Mouse (Mus musculus) stomach, embryonic 14.5 days (tissue): Measurements from ENCODE around the gene Mansc1. TPM values are rescaled to one million over a fixed set of nuclear protein-coding genes. Genes with fewer than 3 reads are reported as not detected.

Experiments used
- ATAC-seq: fragments of 200-750 bp; cut with Nextera tagmentation; 2 replicates; pipeline ENCODE4 v1.8.0; 2017; ENCODE audit warnings: low read depth, moderate TSS enrichment; ENCODE audit not compliant: insufficient number of reproducible peaks, insufficient read depth, low FRiP score
- H3K27ac ChIP-seq: fragments of 300-500 bp; sonication (generic); 2 replicates; pipeline ENCODE4 v1.5.1; 2014; ENCODE audit warnings: mild to moderate bottlenecking, low read length, moderate library complexity, mixed read lengths
- H3K27me3 ChIP-seq: fragments of 300-500 bp; sonication (generic); 2 replicates; pipeline ENCODE4 v1.6.1; 2014; ENCODE audit warnings: low read length, control low read depth, mixed read lengths; ENCODE audit not compliant: control insufficient read depth, insufficient read depth
- H3K36me3 ChIP-seq: fragments of 300-500 bp; sonication (generic); 2 replicates; pipeline ENCODE4 v1.6.1; 2014; ENCODE audit warnings: mild to moderate bottlenecking, control low read depth, low read length, moderate library complexity, mixed read lengths; ENCODE audit not compliant: control insufficient read depth, insufficient read depth
- H3K4me1 ChIP-seq: fragments of 300-500 bp; sonication (generic); 2 replicates; pipeline ENCODE4 v1.6.1; 2014; ENCODE audit warnings: low read length, control low read depth, mixed read lengths; ENCODE audit not compliant: control insufficient read depth, insufficient read depth
- H3K4me2 ChIP-seq: fragments of 300-500 bp; sonication (generic); replicated peaks from 2 replicates; pipeline ENCODE4 v1.6.1; 2014; ENCODE audit warnings: low read depth, low read length, control low read depth
- H3K4me3 ChIP-seq: fragments of 300-500 bp; sonication (generic); 2 replicates; pipeline ENCODE4 v1.5.1; 2014; ENCODE audit warnings: low read depth, low read length, control low read depth
- H3K9ac ChIP-seq: fragments of 300-500 bp; sonication (generic); replicated peaks from 2 replicates; pipeline ENCODE4 v1.6.1; 2014; ENCODE audit warnings: low read depth, mild to moderate bottlenecking, control low read depth, low read length, moderate library complexity, mixed read lengths
- H3K9me3 ChIP-seq: fragments of 300-500 bp; sonication (generic); 2 replicates; pipeline ENCODE4 v1.6.1; 2016; ENCODE audit warnings: low read depth, low read length, control low read depth; ENCODE audit not compliant: control insufficient read depth
- WGBS: fragments of 180-500 bp; shearing (Covaris S2); extraction: QIAGEN DNeasy Blood & Tissue Kit; methylation state at CpG from one replicate; pipeline ENCODE4 v1.1.7; 2014; 5-methylcytosine and 5-hydroxymethylcytosine counted together
- polyA plus RNA-seq: library from polyadenylated mRNA; unstranded; fragments of >200 nt; fragmentation: Nextera tagmentation; extraction: Ambion mirVana; gene quantifications from 2 replicates; pipeline ENCODE4 v1.2.1, GENCODE M21; 2014

Mansc1 gene
- polyA plus RNA-seq, 1 experiment from 2014 or later: 9.6 TPM

DNA sequence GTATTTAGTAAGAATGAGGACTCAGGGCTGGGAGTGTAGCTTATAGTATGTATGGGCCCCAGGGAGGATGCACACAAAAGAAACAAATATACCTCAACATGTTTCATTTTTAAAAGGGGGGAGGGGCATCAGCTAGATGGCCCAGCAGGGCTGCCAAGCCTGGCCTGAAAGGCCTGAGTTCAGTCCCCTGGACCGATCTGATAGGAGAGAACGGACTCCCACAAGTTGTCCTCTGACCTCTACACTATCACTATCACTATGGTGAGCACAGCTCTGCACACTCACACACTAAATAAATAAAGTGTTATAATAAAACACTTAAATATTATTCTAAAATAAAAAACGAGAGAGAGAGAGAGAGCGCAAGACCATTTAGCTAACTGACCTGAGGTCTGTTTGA lies 18.0 kb downstream of the Mansc1 start:
- Histone ChIP-seq H3K4me2 (0 out of 2 replicates have a peak overlapping the region, but pooled peaks have one; percentile 28), H3K4me3 (no peak overlapping the region), H3K27me3 (no peaks in the 10 kb centered on the region), H3K9ac (no peak overlapping the region), H3K27ac (no peak overlapping the region; the same call in 1 of the 2 replicates), H3K36me3 (no peaks in the 10 kb centered on the region), H3K4me1 (no peaks in the 10 kb centered on the region), H3K9me3 (no peaks in the 10 kb centered on the region)
- peak; percentile 4 for ATAC-seq
- 36% methylated on average over 4 of the region's 4 CpGs for WGBS

DNA sequence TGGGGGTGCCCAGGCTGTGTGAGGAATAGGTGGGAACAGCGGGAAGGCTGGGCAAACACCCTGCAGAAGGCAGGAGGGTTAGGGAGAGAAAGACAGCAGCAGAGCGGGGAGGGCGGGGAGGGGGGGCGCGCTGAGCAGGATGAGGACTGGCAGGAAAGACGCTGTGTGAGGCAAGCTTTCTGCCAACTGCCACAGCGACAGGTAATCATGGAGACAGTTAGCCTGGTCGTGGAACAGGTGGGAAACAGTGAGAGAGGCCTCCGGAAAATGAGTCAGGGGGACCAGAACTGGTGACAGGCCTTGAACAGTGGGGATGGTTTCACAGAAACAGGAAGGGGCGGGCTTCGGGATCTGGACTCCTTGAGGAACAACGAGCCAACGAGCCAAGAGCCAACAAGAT lies 20.4 kb downstream of the Mansc1 start:
- H3K27me3 ChIP-seq: no peaks in the 10 kb centered on the region
- no peak overlapping the region for H3K9ac ChIP-seq
- no peaks in the 10 kb centered on the region for H3K9me3 ChIP-seq
- H3K4me3 ChIP-seq: no peak overlapping the region
- no peaks in the 10 kb centered on the region for H3K36me3 ChIP-seq
- H3K4me2 ChIP-seq: no peak overlapping the region
- H3K27ac ChIP-seq: no peak overlapping the region; the same call in 1 of the 2 replicates
- WGBS: 63% methylated on average over 13 of the region's 13 CpGs
- H3K4me1 ChIP-seq: no peaks in the 10 kb centered on the region
- ATAC-seq: no peak; the same call in 1 of the 2 replicates

DNA sequence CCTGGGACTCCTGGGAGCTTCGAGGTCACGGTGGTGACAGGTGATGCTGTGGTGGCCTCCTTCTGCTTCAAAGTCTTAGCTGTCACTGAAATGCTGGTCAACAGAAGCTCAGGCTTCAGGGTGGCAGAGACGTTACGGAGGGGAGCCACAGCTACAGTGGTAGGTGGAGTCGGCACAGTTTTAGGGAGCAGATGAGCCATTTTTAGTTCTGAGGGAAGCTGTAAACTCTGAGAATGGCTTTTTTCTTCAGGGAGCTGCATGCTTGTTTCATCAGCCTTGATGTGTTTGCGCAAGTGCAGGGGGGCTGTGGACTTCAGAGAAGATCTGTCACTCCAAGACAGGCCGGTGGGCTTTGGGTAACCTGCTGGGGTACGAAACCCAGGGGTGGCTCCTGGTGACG lies 21.9 kb downstream of the Mansc1 start:
- Histone ChIP-seq H3K4me3 (no peak overlapping the region), H3K36me3 (no peaks in the 10 kb centered on the region), H3K27ac (no peak overlapping the region), H3K9ac (no peak overlapping the region), H3K9me3 (no peaks in the 10 kb centered on the region), H3K27me3 (no peaks in the 10 kb centered on the region), H3K4me2 (no peak overlapping the region), H3K4me1 (no peaks in the 10 kb centered on the region)
- ATAC-seq: no peak
- 79% methylated on average over 9 of the region's 9 CpGs for WGBS

DNA sequence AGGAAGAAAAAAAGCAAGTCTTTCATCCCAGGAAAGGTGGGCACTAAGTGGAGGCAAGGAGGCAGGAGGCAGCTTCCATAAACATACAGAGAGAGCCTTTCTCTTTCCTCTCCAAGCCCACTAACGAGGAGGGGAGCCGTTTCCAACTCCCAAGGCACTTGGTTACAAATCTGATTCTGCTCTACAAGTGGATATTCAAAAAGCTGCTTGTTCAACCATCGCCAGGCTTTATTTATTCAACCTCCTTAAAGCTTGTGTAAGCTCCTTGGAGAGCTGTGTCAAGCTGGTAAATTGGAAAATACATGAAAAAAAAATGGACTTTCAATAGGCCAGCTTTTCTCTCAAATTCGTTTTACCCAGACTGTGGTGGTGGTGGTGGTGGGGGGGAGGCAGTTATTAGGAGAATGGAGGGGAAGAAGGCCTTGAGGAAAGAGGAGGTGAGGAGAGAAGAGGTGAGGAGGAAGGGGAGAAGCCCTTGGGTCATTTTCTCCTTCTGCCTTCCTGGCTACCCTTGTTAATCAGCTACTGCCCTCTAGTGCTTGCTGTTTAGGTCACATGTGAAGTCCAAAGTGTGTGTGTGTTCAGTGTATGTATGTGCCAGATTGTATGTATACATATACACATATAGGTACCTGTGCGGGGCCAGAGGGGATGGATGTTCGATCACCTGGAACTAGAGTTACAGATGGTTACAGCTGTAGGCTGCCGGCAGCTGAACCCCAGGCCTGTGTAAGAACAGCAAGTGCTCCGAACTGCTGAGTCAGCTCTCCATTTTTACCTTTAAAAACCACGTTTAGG lies 25.1 kb downstream of the Mansc1 start:
- H3K4me1 ChIP-seq: no peaks in the 10 kb centered on the region
- no peak overlapping the region for H3K4me2 ChIP-seq
- H3K9ac ChIP-seq: no peak overlapping the region
- H3K4me3 ChIP-seq: no peak overlapping the region
- peak; percentile 33; the same call in 1 of the 2 replicates for ATAC-seq
- 50% methylated on average over 9 of the region's 9 CpGs for WGBS
- H3K9me3 ChIP-seq: no peaks in the 10 kb centered on the region
- H3K27me3 ChIP-seq: no peaks in the 10 kb centered on the region
- no peak overlapping the region for H3K27ac ChIP-seq
- H3K36me3 ChIP-seq: no peaks in the 10 kb centered on the region

DNA sequence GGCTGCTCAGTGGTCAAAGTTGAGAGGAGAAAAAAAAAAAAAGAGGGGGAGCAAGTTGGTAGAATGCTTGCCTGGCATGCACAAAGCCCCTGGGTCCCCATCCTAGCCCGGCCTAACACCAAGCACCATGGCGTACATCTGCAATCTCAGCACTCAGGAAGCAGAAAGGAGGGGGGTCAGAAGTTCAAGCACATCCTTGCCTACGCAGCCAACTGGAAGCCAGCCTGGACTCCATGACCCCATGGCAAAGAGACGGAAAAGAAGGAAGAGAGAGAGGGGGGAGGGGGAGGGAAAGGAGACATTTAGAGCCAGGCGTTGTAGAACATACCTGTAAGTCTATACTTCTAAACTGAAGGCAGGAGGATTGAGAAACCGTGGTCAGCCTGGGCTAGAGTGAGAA lies 25.7 kb downstream of the Mansc1 start:
- H3K9me3 ChIP-seq: no peaks in the 10 kb centered on the region
- no peak overlapping the region for H3K27ac ChIP-seq
- WGBS: 48% methylated on average over 6 of the region's 6 CpGs
- H3K9ac ChIP-seq: no peak overlapping the region
- no peaks in the 10 kb centered on the region for H3K27me3 ChIP-seq
- no peak overlapping the region for H3K4me3 ChIP-seq
- no peaks in the 10 kb centered on the region for H3K36me3 ChIP-seq
- no peak overlapping the region for H3K4me2 ChIP-seq
- ATAC-seq: no peak
- H3K4me1 ChIP-seq: peaks cover 4% of the 10 kb centered on the region; the same call in 1 of the 2 replicates

DNA sequence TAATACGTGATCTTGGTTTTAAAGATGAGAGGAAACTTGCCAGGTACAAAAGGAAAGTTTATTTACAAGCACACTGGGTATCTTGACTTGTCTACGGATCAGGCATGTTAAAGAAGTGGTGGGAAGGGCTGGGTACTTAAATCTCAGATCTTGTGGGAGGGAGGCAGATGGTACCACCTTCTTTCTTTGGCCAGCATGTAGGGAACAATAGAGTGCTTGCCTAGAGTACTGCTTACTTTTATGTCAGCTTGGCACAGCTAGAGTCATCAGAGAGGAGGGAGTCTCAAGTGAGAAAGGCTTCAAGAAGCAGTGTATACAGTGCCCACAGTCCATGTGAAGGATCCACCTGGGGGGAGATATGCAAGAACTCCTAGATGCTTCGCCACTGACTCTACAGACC lies 27.1 kb downstream of the Mansc1 start:
- Histone ChIP-seq H3K4me2 (no peak overlapping the region), H3K36me3 (no peaks in the 10 kb centered on the region), H3K4me1 (peaks cover 4% of the 10 kb centered on the region; the same call in 1 of the 2 replicates), H3K4me3 (no peak overlapping the region), H3K9ac (no peak overlapping the region), H3K27me3 (no peaks in the 10 kb centered on the region), H3K27ac (no peak overlapping the region), H3K9me3 (no peaks in the 10 kb centered on the region)
- ATAC-seq: no peak
- whole genome bisulfite sequencing: 91% methylated on average over 3 of the region's 3 CpGs

DNA sequence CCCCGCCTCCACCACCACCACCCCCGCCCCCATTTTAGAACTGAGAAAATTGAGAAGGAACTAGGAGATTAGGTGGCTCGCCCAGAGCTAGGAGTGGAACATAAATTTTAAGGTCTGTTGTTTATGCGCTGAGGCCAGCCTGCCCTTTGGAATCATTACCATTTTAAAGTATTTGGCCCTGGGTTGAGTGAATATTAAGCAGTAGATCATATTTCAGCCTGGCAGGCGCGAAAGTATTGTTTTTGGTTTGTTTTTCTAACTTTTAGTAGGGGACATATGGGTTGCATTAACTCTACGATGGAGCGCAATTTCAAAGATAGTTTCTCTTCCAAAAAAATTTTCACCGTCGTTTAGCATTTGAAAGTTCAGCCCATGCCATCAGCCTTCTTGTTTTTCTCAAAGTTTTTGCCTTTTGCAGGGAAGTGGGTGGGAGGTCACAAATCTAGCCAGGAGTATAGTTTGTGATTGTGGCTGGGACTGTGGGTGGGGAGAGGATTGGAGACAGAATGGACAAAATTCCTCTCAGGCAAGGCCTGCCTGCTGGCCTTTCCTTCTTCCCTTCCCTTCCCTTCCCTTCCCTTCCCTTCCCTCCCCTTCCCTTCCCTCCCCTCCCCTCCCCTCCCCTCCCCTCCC lies 29.8 kb downstream of the Mansc1 start:
- H3K27ac ChIP-seq: no peak overlapping the region
- no peaks in the 10 kb centered on the region for H3K27me3 ChIP-seq
- H3K4me2 ChIP-seq: no peak overlapping the region
- peaks cover 4% of the 10 kb centered on the region; the same call in 1 of the 2 replicates for H3K4me1 ChIP-seq
- ATAC-seq: no peak
- 23% methylated on average over 10 of the region's 10 CpGs for WGBS
- H3K36me3 ChIP-seq: no peaks in the 10 kb centered on the region
- no peak overlapping the region for H3K4me3 ChIP-seq
- H3K9me3 ChIP-seq: no peaks in the 10 kb centered on the region
- no peak overlapping the region for H3K9ac ChIP-seq

DNA sequence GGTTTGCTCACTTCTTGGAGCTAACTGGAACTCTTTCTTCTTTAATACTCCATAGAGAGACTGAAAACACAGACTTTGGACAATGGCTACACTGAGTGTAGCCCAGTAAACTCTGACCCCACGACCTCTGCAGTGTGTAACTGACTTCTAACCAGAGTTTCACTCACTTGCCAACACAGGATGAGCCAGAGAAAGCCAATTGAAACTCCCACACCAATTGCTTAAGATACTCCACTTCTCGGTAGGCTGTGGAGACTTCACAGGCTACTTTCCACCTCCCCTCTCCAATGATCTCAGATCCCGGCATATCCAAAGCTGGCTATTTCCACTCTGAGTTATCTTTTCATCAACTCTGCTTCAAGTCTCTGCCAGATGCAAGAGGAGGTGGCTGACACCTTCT lies 30.5 kb downstream of the Mansc1 start:
- Histone ChIP-seq H3K27ac (no peak overlapping the region), H3K9me3 (no peaks in the 10 kb centered on the region), H3K4me3 (no peak overlapping the region), H3K4me1 (peaks cover 4% of the 10 kb centered on the region; the same call in 1 of the 2 replicates), H3K9ac (no peak overlapping the region), H3K4me2 (no peak overlapping the region), H3K27me3 (no peaks in the 10 kb centered on the region), H3K36me3 (no peaks in the 10 kb centered on the region)
- ATAC-seq: 0 out of 2 replicates have a peak, but pooled peaks have one; percentile 14
- WGBS: 32% methylated on average over 3 of the region's 3 CpGs
